Mouse (Mus musculus) small intestine, adult 2 months (tissue): ENCODE data around the gene Gm45753.

ENCODE experiments used
- CTCF ChIP-seq: fragments of 200-500 bp; IDR thresholded peaks from 2 replicates; pipeline ENCODE4 v1.5.1; 2012; ENCODE audit warnings: low read depth, mild to moderate bottlenecking, control low read depth, inconsistent platforms, low read length, moderate library complexity, mixed read lengths; ENCODE audit not compliant: insufficient replicate concordance, insufficient read length; ENCODE audit errors: extremely low read depth
- POLR2A ChIP-seq: fragments of 200-500 bp; IDR thresholded peaks from 2 replicates; pipeline ENCODE4 v1.6.1; 2012; ENCODE audit warnings: low read depth, mild to moderate bottlenecking, control low read depth, inconsistent platforms, low read length, moderate library complexity

- TF ChIP-seq POLR2A (no peak), CTCF (no peak)
These were observed 41.3 kb downstream of the Gm45753 start for GRCm38 (mm10) chr8:45266993-45267392.
